Mouse (Mus musculus) forebrain, embryonic 13.5 days (tissue): Measurements from ENCODE around the gene Pde11a. TPM values are rescaled to one million over a fixed set of nuclear protein-coding genes. Genes with fewer than 3 reads are reported as not detected.

Experiments used
- ATAC-seq: fragments of 200-750 bp; cut with Nextera tagmentation; 2 replicates; pipeline ENCODE4 v1.8.0; 2017
- H3K27ac ChIP-seq: fragments of 300-500 bp; sonication (generic); 2 replicates; pipeline ENCODE4 v1.5.1; 2015; ENCODE audit warnings: inconsistent platforms, mild to moderate bottlenecking, moderate library complexity
- H3K27me3 ChIP-seq: fragments of 300-500 bp; sonication (generic); 2 replicates; pipeline ENCODE4 v1.6.1; 2015; ENCODE audit warnings: mild to moderate bottlenecking, inconsistent platforms
- H3K36me3 ChIP-seq: fragments of 300-500 bp; sonication (generic); 2 replicates; pipeline ENCODE4 v1.6.1; 2015; ENCODE audit warnings: mild to moderate bottlenecking, inconsistent platforms; ENCODE audit not compliant: poor library complexity, severe bottlenecking
- H3K4me1 ChIP-seq: fragments of 300-500 bp; sonication (generic); 2 replicates; pipeline ENCODE4 v1.6.1; 2015; ENCODE audit warnings: inconsistent platforms
- H3K4me2 ChIP-seq: fragments of 300-500 bp; sonication (generic); 2 replicates; pipeline ENCODE4 v1.6.1; 2015; ENCODE audit warnings: inconsistent platforms, mild to moderate bottlenecking, moderate library complexity
- H3K4me3 ChIP-seq: fragments of 300-500 bp; sonication (generic); 2 replicates; pipeline ENCODE4 v1.5.1; 2015; ENCODE audit warnings: mild to moderate bottlenecking, inconsistent platforms
- H3K9ac ChIP-seq: fragments of 300-500 bp; sonication (generic); 2 replicates; pipeline ENCODE4 v1.6.1; 2015; ENCODE audit warnings: mild to moderate bottlenecking, inconsistent platforms
- H3K9me3 ChIP-seq: fragments of 300-500 bp; sonication (generic); replicated peaks from 2 replicates; pipeline ENCODE4 v1.6.1; 2016; ENCODE audit warnings: inconsistent platforms
- WGBS: fragments of 180-500 bp; shearing (Covaris S2); methylation state at CpG from one replicate; pipeline ENCODE4 v1.1.7; 2015; 5-methylcytosine and 5-hydroxymethylcytosine counted together
- polyA plus RNA-seq: library from polyadenylated mRNA; unstranded; fragments of >200 nt; fragmentation: Nextera tagmentation; extraction: Ambion mirVana; gene quantifications from 2 replicates; pipeline ENCODE4 v1.2.1, GENCODE M21; 2015

Gene Pde11a
- polyA plus RNA-seq, 1 experiment from 2014 or later = 0.31 TPM

- Histone ChIP-seq H3K9ac (no peak overlapping the region), H3K36me3 (no peaks in the 10 kb centered on the region), H3K4me3 (no peak overlapping the region), H3K27ac (no peak overlapping the region), H3K27me3 (no peaks in the 10 kb centered on the region), H3K4me2 (no peak overlapping the region), H3K9me3 (no peaks in the 10 kb centered on the region), H3K4me1 (0 out of 2 replicates have a peak, but pooled peaks cover 7% of the 10 kb centered on the region)
- WGBS = 39% methylated on average over 4 of the region's 4 CpGs
- peak; percentile 48; the same call in 1 of the 2 replicates for ATAC-seq
Measured at GRCm38 (mm10) chr2:76286288-76286740, 52.3 kb downstream of the Pde11a start.

- H3K9me3 ChIP-seq = no peaks in the 10 kb centered on the region
- 0 out of 2 replicates have a peak, but pooled peaks cover 7% of the 10 kb centered on the region for H3K4me1 ChIP-seq
- no peak overlapping the region for H3K27ac ChIP-seq
- H3K9ac ChIP-seq = no peak overlapping the region
- ATAC-seq = no peak
- H3K27me3 ChIP-seq = no peaks in the 10 kb centered on the region
- H3K4me2 ChIP-seq = no peak overlapping the region
- H3K36me3 ChIP-seq = no peaks in the 10 kb centered on the region
- no peak overlapping the region for H3K4me3 ChIP-seq
- WGBS = 92% methylated on average over 3 of the region's 3 CpGs
Measured at GRCm38 (mm10) chr2:76285150-76285549, 53.4 kb downstream of the Pde11a start.

GRCm38 (mm10) chr2:76283378-76284132 lies 55.0 kb downstream of the Pde11a start:
- WGBS = 61% methylated on average over 6 of the region's 6 CpGs
- Histone ChIP-seq H3K4me1 (0 out of 2 replicates have a peak, but pooled peaks cover 7% of the 10 kb centered on the region), H3K9ac (no peak overlapping the region), H3K27ac (peak overlapping the region; percentile 25), H3K9me3 (no peaks in the 10 kb centered on the region), H3K4me2 (no peak overlapping the region), H3K36me3 (no peaks in the 10 kb centered on the region), H3K27me3 (no peaks in the 10 kb centered on the region), H3K4me3 (no peak overlapping the region)
- ATAC-seq = peak; percentile 88

- no peaks in the 10 kb centered on the region for H3K27me3 ChIP-seq
- no peak overlapping the region for H3K27ac ChIP-seq
- no peak overlapping the region for H3K9ac ChIP-seq
- 78% methylated on average over 1 of the region's 1 CpGs for WGBS
- H3K36me3 ChIP-seq = no peaks in the 10 kb centered on the region
- H3K4me2 ChIP-seq = no peak overlapping the region
- no peaks in the 10 kb centered on the region for H3K9me3 ChIP-seq
- no peak overlapping the region for H3K4me3 ChIP-seq
- ATAC-seq = no peak
- no peaks in the 10 kb centered on the region for H3K4me1 ChIP-seq
Measured at GRCm38 (mm10) chr2:76269494-76269893, 69.1 kb downstream of the Pde11a start.

- WGBS = 95% methylated on average over 6 of the region's 6 CpGs
- Histone ChIP-seq H3K36me3 (no peaks in the 10 kb centered on the region), H3K4me1 (no peaks in the 10 kb centered on the region), H3K9me3 (no peaks in the 10 kb centered on the region), H3K9ac (no peak overlapping the region), H3K27me3 (no peaks in the 10 kb centered on the region), H3K27ac (no peak overlapping the region), H3K4me2 (no peak overlapping the region), H3K4me3 (no peak overlapping the region)
- no peak; the same call in 1 of the 2 replicates for ATAC-seq
Measured at GRCm38 (mm10) chr2:76267335-76267734, 71.2 kb downstream of the Pde11a start.

GRCm38 (mm10) chr2:76266622-76267021 lies 72.0 kb downstream of the Pde11a start:
- Histone ChIP-seq H3K27ac (no peak overlapping the region), H3K36me3 (no peaks in the 10 kb centered on the region), H3K4me1 (no peaks in the 10 kb centered on the region), H3K4me2 (no peak overlapping the region), H3K9ac (no peak overlapping the region), H3K4me3 (no peak overlapping the region), H3K9me3 (no peaks in the 10 kb centered on the region), H3K27me3 (no peaks in the 10 kb centered on the region)
- ATAC-seq = no peak
- 86% methylated on average over 10 of the region's 10 CpGs for WGBS

GRCm38 (mm10) chr2:76264258-76264657 lies 74.3 kb downstream of the Pde11a start:
- Histone ChIP-seq H3K9ac (no peak overlapping the region), H3K4me3 (no peak overlapping the region), H3K36me3 (no peaks in the 10 kb centered on the region), H3K9me3 (no peaks in the 10 kb centered on the region), H3K27me3 (no peaks in the 10 kb centered on the region), H3K27ac (no peak overlapping the region), H3K4me1 (no peaks in the 10 kb centered on the region), H3K4me2 (no peak overlapping the region)
- 85% methylated on average over 10 of the region's 10 CpGs for WGBS
- no peak for ATAC-seq

GRCm38 (mm10) chr2:76262661-76263060 lies 75.9 kb downstream of the Pde11a start:
- H3K4me2 ChIP-seq = no peak overlapping the region
- ATAC-seq = no peak
- no peaks in the 10 kb centered on the region for H3K36me3 ChIP-seq
- no peak overlapping the region for H3K9ac ChIP-seq
- H3K9me3 ChIP-seq = no peaks in the 10 kb centered on the region
- no peak overlapping the region for H3K4me3 ChIP-seq
- H3K27ac ChIP-seq = no peak overlapping the region
- 89% methylated on average over 10 of the region's 10 CpGs for WGBS
- H3K4me1 ChIP-seq = no peaks in the 10 kb centered on the region
- H3K27me3 ChIP-seq = no peaks in the 10 kb centered on the region

- Histone ChIP-seq H3K27me3 (no peaks in the 10 kb centered on the region), H3K9me3 (no peaks in the 10 kb centered on the region), H3K27ac (no peak overlapping the region), H3K4me2 (no peak overlapping the region), H3K9ac (no peak overlapping the region), H3K4me1 (no peaks in the 10 kb centered on the region), H3K36me3 (no peaks in the 10 kb centered on the region), H3K4me3 (no peak overlapping the region)
- 0 out of 2 replicates have a peak, but pooled peaks have one; percentile 21 for ATAC-seq
- 40% methylated on average over 6 of the region's 6 CpGs for WGBS
Measured at GRCm38 (mm10) chr2:76254833-76255232, 83.7 kb downstream of the Pde11a start.

GRCm38 (mm10) chr2:76251379-76251778 lies 87.2 kb downstream of the Pde11a start:
- no peak overlapping the region for H3K4me2 ChIP-seq
- H3K4me3 ChIP-seq = no peak overlapping the region
- no peak for ATAC-seq
- no peaks in the 10 kb centered on the region for H3K36me3 ChIP-seq
- no peaks in the 10 kb centered on the region for H3K4me1 ChIP-seq
- H3K9ac ChIP-seq = no peak overlapping the region
- WGBS = 88% methylated on average over 10 of the region's 10 CpGs
- no peak overlapping the region for H3K27ac ChIP-seq
- no peaks in the 10 kb centered on the region for H3K27me3 ChIP-seq
- no peaks in the 10 kb centered on the region for H3K9me3 ChIP-seq

GRCm38 (mm10) chr2:76248242-76248641 lies 90.3 kb downstream of the Pde11a start:
- no peak for ATAC-seq
- H3K9me3 ChIP-seq = no peaks in the 10 kb centered on the region
- H3K4me2 ChIP-seq = no peak overlapping the region
- no peak overlapping the region for H3K4me3 ChIP-seq
- no peaks in the 10 kb centered on the region for H3K27me3 ChIP-seq
- no peak overlapping the region for H3K27ac ChIP-seq
- no peaks in the 10 kb centered on the region for H3K36me3 ChIP-seq
- 85% methylated on average over 10 of the region's 10 CpGs for WGBS
- H3K9ac ChIP-seq = no peak overlapping the region
- no peaks in the 10 kb centered on the region for H3K4me1 ChIP-seq

- Histone ChIP-seq H3K9me3 (no peaks in the 10 kb centered on the region), H3K9ac (no peak overlapping the region), H3K27ac (no peak overlapping the region), H3K27me3 (no peaks in the 10 kb centered on the region), H3K4me1 (no peaks in the 10 kb centered on the region), H3K4me3 (no peak overlapping the region), H3K36me3 (no peaks in the 10 kb centered on the region), H3K4me2 (no peak overlapping the region)
- peak; percentile 24; the same call in 1 of the 2 replicates for ATAC-seq
- WGBS = 68% methylated on average over 2 of the region's 2 CpGs
Measured at GRCm38 (mm10) chr2:76239175-76239574, 99.4 kb downstream of the Pde11a start.

GRCm38 (mm10) chr2:76238496-76238895 lies 100.1 kb downstream of the Pde11a start:
- Histone ChIP-seq H3K9me3 (no peaks in the 10 kb centered on the region), H3K36me3 (no peaks in the 10 kb centered on the region), H3K4me3 (no peak overlapping the region), H3K4me2 (no peak overlapping the region), H3K27ac (no peak overlapping the region), H3K27me3 (no peaks in the 10 kb centered on the region), H3K4me1 (no peaks in the 10 kb centered on the region), H3K9ac (no peak overlapping the region)
- no peak for ATAC-seq
- 93% methylated on average over 3 of the region's 3 CpGs for WGBS
